Mouse (Mus musculus) ovary, postnatal 14 days (tissue): Measurements from ENCODE around the gene Ccl17.

Experiments
- DNase-seq: peaks from one replicate; pipeline ENCODE4 v3.0.0; 2022; ENCODE audit warnings: low spot score

The Ccl17 gene

GRCm38 (mm10) chr8:94789256-94789955 is 20.8 kb upstream of the Ccl17 start:
- no peak for DNase-seq

- DNase-seq: no peak
These were observed 15.9 kb upstream of the Ccl17 start for GRCm38 (mm10) chr8:94794368-94794767.

GRCm38 (mm10) chr8:94794782-94795181 is 15.5 kb upstream of the Ccl17 start:
- no peak for DNase-seq

GRCm38 (mm10) chr8:94800278-94800968 is 9.8 kb upstream of the Ccl17 start:
- no peak for DNase-seq

- no peak for DNase-seq
These were observed 8.8 kb upstream of the Ccl17 start for GRCm38 (mm10) chr8:94801293-94802095.

- DNase-seq: no peak
These were observed 7.9 kb upstream of the Ccl17 start for GRCm38 (mm10) chr8:94802375-94802774.

GRCm38 (mm10) chr8:94803551-94803950 is 6.7 kb upstream of the Ccl17 start:
- no peak for DNase-seq

GRCm38 (mm10) chr8:94804546-94805340 is 5.5 kb upstream of the Ccl17 start:
- no peak for DNase-seq

- no peak for DNase-seq
These were observed 4.4 kb upstream of the Ccl17 start for GRCm38 (mm10) chr8:94805811-94806210.

- DNase-seq: no peak
These were observed 2.7 kb upstream of the Ccl17 start for GRCm38 (mm10) chr8:94807506-94807905.

- DNase-seq: no peak
These were observed 1.9 kb upstream of the Ccl17 start for GRCm38 (mm10) chr8:94808372-94808771.

GRCm38 (mm10) chr8:94810855-94811254 is 602 bp downstream of the Ccl17 start:
- no peak for DNase-seq

GRCm38 (mm10) chr8:94811654-94812053 is 1.4 kb downstream of the Ccl17 start:
- no peak for DNase-seq

GRCm38 (mm10) chr8:94812645-94813098 is 2.4 kb downstream of the Ccl17 start:
- peak; percentile 82 for DNase-seq

GRCm38 (mm10) chr8:94814556-94814955 is 4.3 kb downstream of the Ccl17 start:
- no peak for DNase-seq

- no peak for DNase-seq
These were observed 7.7 kb downstream of the Ccl17 start for GRCm38 (mm10) chr8:94817933-94818332.

- DNase-seq: no peak
These were observed 9.5 kb downstream of the Ccl17 start for GRCm38 (mm10) chr8:94819671-94820179.

- no peak for DNase-seq
These were observed 10.3 kb downstream of the Ccl17 start for GRCm38 (mm10) chr8:94820553-94820952.

- DNase-seq: no peak
These were observed 11.1 kb downstream of the Ccl17 start for GRCm38 (mm10) chr8:94821381-94821780.

GRCm38 (mm10) chr8:94822637-94823560 is 12.6 kb downstream of the Ccl17 start:
- peak; percentile 54 for DNase-seq

GRCm38 (mm10) chr8:94825170-94825569 is 14.9 kb downstream of the Ccl17 start:
- no peak for DNase-seq
